Mouse (Mus musculus): Measurements from ENCODE around the gene Fam102a.

DNA sequence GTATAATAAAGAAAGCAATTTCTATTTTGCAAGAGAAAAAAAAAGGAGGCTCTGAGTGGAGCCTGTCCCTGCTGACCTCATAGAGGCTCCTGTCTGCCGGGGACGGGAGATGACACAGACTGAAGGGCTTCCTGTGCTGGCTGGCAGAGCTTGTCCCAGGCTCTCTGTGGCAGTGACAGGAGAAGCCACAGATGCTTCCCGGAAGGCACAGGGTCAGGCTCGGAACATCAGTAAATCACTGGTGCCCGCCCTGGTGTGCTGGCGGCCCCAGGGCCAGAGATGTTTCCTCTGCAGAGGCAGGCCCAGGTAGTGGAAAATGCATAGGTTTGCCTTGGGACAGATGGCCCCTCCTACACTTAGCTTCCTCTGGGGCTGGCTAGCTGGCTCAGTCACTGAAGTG is 20.8 kb upstream of the Fam102a start:
- TF ChIP-seq CTCF (IDR thresholded peaks at IDR 0.05; ENCODE audit: low read depth) (no peak), EP300 (IDR thresholded peaks at IDR 0.05; ENCODE audit: low read depth) (no peak)

Data from liver, embryonic 14.5 days (tissue).